Mouse (Mus musculus) left cerebral cortex, adult 18-20 months (tissue): ENCODE measurements around the gene Ubald2. TPM values are rescaled to one million over a fixed set of nuclear protein-coding genes. Genes with fewer than 3 reads are reported as not detected.

ENCODE experiments used
- DNase-seq, 2 experiments: peaks; one replicate each; pipeline ENCODE4 v3.0.0; 2021 to 2022; ENCODE audit warnings: low spot score in 2 of 2, mixed read lengths in 1 of 2
- total RNA-seq, 2 experiments: library from RNA; stranded (reverse); gene quantifications; 2 replicates each; pipeline ENCODE4 v1.2.3; 2021

Ubald2 gene
- total RNA-seq, 2 experiments from 2014 or later: 27.5 to 32.6 TPM

DNA sequence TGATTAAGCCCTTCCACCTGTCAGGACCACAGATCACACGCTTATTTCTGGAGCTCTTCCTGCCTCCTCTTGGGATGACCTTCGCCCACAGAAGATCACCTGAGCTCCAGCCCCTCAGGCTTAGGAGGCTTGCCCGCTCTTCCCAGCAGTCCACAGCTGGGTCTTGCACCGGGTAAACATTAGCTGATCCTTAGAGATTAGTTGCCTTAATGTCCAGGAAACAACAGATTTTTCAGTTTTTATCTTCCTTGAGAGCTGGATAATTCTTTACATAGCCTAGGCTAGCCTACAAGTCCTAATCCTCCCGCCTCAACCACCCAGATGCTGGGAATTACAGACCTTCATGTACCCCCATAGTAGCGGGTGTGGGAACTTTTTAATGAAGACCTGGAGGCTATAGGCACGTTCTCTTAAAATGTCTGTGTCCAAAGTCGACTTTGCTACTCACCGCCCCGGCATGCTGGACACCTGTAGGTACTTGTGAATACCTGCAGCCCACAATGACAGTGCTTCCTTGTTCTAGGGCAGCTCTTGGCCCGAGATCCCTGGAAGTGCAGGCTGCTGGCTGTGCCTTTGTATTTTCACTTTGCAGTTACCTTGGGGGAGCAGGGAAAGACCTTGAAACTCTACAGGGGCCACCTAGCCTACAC, 2.3 kb upstream of the Ubald2 start:
- DNase-seq: no peak

DNA sequence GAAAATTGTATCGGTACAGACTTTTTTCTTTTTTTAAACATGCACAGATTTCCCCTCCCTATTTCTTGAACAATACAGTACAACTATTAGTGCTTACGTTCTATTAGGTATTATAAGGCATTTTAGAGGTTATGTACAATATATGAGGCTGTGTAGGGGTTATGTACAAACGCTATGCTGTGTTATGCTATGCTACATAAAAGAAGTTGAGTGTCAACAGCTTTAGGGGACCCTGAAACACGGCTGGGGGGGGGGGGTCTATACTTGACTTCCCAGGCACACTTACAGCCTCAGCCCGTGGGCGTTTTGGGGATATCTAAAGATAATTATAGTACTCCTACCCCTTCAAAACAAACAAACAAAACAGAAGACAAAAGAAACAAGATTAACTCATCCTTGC, 1.8 kb upstream of the Ubald2 start:
- DNase-seq: no peak

DNA sequence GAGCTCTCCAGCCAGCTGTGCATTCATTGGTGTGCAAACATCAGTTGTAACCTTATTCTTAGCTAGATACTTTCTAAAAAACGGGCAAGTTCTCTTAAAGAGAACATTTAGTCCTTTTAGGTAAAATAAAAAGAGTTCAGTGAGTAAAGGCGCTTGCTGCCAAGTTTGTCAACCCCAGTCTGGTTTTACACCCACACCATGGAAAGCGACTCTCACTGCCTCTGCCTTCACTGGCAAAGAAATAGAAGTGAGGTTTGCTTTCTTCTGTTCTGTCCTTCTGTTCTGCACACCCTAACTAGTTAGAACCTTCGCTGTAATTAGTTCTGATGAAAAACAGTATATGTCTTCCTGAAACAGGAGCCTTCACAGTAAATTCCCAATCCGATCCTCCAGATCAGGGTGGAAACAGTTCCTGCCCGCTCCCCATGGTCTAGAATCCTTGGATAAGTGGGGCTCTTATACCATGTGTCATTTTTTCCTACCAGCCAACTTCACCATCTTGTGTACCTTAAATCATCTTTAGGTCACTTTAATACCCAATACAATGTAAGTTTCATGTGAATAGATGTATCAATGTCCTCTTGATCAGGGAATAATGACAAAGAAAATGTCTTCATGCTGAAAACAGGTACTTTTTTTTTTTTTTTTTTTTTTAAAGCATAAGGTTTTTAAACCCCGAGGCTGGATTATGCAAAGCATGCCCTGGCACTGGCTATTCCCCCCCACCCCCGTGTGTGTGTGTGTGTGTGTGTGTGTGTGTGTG, 1.1 kb upstream of the Ubald2 start:
- DNase-seq: peak; percentile 59 to 66

DNA sequence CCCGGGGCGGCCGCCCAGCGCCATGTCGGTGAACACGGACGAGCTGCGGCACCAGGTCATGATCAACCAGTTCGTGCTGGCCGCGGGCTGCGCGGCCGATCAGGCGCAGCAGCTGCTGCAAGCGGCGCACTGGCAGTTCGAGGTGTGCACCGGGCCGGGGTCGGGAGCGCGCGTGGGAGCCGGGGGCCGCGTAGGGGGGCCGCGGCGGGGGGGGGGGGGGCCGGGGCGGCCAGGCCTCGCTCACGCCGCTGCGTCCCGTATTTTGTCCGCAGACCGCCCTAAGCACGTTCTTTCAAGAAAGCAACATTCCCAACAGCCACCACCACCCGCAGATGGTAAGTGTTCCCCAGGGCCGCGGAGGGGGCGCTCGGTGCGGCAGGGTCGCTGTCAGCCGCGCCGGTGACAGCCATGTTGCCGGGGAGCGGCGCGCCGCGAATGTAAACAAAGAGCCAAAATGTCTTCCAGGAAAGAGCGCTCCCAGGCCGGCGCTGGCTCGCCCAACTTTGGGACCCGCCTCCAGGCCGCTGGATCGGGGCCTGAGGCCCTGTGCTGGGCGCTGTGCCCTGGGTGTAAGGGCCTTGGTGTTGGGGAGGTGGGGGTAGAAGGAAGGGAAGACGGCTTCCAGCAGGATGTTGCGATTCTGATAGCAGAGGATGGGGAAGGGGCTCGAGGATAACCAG, 533 bp downstream of the Ubald2 start:
- DNase-seq: peak; percentile 49 to 54

DNA sequence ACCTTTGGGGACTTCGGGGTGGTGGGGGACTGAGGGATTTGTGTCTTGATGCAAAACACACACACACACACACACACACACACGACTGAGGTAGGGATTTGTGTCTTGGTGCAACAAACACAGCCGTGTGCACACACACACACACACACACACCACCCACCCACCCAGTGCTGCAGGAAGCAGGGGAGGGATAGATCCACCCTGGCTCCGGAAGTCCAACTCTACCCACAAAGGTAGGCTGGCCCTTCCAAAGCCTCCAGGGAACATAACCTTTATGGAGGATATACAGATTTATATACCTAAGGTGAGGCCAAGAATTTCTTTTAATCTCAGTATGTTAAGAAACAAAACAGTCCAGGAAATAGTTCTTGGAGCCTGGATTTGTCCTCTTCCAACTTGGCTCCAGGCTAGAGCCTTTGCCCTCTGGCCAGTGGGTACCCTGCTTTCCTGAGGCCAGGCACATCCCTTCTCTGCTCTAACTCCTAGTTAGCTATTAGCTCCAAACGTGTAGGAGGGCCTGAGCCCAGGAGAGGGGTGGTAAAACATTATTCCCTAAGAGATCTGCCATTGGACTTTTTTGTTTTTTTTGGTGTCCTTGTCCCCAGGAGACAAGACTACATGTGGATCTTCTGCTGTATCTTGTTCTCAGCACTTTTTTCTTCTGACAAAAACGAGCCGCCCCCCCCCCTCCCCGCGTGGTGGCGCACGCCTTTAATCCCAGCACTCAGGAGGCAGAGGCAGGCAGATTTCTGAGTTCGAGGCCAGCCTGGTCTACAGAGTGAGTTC, 1.3 kb downstream of the Ubald2 start:
- DNase-seq: no peak

DNA sequence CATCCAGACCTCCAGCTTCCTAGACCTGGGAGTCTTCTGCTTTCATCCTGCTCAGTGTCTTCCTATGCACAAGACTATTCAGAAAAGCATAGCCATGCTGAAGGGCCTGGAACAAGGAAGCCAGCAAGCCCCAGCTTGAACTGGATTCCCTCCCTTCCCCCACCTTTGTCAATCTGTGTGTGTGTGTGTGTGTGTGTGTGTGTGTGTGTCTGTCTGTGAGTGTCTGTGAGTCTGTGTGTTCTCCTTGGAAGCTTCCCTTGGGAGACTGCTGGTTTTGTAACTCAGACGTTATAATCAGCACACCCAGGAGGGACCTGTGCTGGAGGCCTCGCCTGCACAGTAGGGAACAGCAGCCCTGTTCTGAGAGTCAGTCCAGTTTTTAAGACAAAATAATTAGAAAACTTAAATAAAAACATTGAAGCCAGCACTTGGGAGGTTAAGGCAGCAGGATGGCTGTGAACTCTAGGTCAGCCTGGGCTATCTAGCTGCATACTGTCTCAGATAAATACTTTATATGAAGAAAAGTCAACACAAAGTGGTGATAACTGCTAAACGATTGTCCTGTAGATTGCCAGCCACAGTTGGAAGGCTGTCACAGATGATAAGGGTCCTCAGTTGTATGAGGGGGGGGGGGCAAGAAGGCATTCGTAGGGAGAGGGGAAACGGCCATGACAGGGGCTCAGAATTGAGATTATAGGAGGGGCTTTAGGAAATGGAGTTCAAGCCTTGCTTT, 2.3 kb downstream of the Ubald2 start:
- no peak for DNase-seq

DNA sequence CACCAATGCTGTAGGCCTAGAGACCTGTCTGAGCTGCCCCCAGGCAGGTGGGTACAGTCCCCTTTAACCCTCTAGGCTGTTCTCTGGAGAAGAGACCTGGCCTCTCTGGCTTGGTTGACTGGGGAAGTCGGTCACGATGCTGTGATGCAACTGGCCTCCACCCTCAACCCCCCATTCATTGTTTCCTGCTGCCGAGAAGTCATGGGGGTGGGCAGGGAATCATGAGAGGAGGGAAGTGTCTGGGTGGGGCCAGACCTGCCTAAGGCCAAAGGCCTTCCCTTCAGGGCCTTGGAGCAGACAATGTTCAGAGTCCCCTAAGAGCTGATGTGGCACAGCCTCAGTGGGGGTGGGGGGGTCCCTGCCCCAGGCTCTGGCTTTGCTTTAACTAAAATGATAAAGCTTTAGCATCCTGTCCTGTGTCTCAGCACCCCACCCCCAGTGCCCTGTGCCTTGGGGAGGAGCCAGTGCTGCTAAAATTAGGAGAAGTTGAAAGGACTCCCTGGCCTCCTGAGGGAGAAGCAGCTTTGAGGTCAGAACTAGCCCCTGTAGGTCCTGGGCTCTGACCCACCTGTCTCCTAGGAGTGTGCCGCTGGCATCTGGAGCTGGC, 2.9 kb downstream of the Ubald2 start:
- DNase-seq: no peak

DNA sequence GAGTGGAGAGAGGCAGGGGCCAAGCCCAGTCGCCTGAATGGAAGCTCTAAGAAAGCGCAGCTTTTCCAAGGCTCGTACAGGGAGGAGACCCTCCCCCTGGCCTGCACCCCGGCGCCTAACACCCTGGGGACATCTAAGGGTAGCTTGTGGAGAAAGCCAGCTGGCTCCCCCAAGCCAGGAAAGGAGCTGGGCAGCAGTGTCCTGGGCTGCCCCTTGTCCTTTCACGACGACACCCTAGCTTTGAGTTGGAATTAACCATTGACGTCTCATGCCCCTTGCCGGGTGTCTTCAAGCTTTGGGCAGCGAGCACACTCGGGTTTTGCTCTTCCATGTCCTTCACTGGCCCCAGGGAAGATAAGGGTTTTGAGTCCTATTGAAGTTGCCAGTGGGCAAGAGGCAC, 3.6 kb downstream of the Ubald2 start:
- DNase-seq: no peak

DNA sequence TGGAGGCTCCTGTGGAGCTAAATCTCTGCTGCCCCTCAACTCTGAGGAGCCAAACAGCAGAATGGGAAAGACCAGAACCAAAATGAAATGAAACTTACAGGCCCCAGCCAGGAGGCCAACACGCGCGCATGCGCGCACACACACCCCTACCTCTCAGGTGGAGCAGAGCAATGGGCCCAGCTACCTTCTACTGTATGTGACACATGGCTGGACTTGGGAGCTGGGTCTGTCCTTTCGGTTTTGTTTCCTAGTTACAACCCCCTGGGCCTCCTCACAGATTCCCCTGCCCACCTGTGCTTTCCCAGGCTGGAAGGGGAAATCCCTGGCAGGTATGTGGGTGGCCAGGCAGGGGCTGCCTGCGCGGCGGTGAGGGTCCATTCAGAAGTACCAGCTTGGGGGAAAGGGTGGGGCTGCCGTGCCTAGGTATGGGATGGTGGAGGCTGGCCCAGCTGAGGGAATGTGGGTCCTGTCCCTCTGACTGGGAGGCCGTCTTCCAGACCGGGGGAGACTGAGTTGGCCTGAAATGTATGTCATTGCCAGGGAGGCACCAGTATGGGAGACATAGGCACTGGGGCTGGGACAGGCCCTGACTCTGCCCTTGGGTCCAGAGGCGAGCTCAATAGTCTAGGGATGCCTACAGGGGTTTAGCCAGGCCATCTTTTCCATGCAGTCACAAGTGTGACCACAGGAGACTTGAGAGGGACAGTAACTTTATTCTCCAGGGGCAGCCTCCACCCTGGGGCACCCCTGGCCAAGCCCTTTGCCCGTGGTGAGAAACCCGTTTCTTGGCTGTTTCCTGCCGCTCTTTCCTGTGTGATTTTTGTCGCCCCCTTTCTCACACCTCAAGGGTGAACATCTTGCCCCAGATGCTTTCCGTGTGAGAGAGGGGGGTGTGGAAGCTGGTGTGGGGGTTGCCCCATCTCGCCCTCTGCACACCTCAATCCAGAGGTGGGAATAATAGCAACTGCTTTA, 5.7 kb downstream of the Ubald2 start:
- no peak for DNase-seq

DNA sequence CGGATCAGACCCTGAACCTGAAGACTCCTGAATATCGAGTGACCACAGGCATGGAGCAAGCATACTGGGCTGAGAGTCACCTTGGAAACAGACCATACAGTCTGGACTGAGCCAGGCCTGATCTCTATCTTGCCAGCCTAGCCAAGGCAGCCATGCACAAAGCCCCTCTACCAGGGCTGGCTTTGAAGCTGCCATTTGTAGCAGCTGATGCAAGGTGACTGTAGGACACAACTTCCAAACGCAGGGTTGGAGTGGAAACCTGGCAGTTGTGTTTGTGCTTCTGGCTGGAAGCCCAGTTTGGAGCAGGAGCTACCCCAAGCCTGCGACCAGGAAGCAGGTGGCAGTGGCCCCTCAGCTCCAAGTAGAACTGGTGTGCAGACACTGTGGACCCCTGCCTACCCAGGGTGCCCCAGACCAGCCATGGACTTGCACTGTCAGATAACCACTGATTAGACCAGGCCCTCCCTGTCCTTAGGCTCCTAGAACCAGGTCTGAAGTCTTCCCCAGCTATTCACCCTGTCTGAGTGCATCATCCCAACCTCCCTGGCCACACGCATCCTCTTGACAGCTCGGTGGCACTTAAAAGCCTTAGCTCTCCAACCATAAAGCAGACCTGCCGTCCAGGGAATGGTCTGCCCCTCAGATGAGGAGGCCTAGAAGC, 6.6 kb downstream of the Ubald2 start:
- no peak for DNase-seq

DNA sequence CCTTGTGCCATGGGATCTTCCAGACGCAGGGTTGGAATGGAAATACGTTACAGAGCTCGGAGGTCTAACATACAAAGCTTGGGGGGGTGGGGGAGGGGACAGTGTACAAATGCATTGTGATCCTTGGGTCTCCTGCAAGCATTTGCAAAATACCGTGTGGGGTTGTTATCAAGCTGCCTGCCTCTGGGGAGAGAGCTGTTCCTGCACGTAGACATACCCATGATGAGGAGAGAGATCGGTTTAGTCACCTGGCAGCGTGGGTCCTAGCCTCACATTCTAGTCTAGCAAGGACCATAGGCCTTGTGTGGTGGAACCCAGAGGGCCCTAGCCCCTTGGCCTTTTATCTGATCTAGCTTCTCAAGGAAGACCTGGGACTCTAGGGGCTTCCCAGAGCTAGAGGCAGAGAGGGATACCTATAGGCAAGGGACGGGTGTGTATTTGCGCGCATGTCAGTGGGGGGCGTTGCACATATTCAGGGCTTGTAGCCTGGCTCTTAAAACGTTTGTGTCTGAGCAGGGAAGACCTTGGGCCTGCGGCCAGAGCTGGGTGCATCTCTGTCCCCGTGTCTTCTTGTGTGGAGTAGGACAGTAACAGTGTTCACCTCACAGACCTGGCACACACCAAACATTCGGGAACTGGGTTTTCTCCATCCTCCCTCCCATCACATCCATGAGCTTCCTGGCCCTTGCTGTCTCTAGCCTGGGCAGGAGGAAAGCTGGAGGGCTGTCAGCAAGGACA, 8.4 kb downstream of the Ubald2 start:
- no peak for DNase-seq

DNA sequence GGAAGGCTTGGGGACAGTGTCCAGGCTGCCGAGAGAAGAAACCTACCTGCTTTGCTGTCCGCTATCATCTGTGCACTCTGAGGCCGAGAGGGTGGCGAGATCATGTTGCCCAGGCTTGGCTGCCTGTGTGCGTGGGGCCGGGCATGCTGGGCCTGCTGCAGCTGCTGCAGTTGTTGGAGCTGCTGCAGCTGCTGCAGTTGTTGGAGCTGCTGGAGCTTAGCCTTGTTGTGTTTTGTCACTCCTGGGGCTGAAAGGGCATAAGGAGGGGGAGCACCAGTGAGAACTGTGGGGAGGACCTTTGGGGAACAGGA, 8.9 kb downstream of the Ubald2 start:
- no peak for DNase-seq

DNA sequence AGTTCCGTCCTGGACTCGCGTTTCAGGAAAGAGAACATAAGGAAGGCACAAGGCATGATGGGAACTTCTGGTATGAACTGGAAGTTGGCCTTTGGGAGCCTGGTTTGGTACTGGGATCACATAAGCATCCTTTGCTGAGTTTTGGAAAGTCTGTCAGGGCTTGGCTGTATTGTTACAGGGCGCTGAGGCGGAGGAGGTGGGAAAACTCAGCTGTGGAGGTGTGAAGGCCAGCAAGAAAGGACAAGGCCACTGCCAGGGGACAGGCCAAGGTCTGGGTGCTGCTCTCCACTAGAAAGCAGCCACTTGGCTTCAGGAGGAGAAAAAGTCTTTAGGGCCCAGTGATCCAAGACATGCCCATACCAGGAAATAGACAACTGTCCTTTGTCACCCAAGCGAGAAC, 9.4 kb downstream of the Ubald2 start:
- no peak for DNase-seq

DNA sequence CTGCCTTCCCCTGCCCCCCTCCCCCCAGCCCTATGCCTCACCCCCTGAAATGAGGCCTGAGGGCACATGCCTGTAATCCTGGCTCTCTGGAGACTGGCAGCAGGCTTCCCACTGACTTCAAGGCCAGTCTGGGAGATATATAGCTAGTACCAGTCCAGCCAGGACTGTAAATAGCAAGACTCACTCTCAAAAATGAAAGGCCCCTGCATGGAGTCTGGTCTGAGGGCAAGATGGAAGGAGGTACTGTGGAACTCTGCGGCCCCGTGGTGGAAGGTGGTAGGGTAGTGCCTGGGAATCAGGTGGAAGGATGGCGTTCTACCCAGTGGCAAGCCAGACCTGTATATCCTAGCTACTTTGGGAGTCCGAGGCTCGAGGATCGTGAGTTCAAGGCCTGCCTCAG, 10.0 kb downstream of the Ubald2 start:
- no peak for DNase-seq

DNA sequence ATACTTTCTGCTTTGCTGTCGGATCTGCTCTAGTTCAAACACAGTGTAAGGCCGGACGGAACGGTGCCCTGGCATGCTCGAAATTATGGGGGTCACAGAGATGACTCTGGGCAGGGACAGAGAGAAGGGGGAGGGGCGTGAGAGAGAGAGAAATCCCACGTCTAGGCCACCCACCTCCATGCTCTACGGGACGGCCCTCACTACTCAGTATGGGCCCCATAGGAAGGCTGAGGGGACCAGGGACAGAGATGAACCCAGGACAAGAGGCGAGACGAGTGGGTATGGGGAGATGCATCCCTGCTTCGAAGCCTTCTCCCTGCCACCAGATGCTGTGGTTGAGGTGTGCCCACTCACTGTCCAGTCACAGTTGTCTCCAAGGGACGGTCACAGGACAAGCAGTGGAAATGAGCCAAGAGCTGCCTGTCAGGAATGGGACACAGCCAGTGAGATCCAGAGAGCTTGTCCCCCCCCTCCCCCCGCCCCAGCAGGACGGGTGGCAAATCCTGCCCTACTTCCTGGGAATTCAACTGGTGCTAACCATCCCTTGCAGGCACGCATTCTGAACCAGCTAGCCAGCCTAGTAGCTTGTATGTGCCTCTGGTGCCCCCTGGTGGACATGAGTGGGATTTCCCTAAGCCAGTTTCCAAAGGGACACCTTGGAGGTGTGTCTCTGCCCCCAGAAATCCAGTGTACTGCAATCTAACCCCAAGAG, 11.9 kb downstream of the Ubald2 start:
- peak; percentile 91 to 98 for DNase-seq

DNA sequence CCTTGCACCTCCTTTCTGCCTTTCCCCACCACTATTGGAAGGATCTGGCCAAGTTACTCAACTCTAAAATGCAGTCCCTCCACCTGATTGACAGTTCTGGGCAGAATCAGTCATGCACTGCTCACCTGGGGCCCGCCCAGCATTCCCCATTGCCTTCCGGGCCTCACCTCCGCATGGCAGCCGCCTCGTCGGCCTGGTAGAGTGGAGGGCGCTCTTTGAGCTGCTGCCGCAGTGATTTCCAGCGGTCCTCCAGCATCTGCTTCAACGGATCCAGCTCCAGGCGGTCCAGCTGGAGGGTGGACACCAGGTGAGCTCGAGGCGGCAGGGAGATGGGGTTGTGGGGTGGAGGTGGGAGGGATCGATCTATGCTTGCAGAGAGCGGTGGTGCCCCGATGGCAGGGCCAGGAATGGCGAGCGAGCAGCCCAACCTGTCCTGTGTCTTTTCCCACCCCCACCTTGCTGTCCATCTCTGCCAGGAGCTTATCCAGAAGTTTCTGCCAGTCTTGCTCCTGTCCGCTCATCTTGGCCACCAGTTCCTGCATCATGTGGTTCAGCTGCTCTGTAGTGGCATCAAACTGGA, 12.5 kb downstream of the Ubald2 start:
- no peak for DNase-seq

DNA sequence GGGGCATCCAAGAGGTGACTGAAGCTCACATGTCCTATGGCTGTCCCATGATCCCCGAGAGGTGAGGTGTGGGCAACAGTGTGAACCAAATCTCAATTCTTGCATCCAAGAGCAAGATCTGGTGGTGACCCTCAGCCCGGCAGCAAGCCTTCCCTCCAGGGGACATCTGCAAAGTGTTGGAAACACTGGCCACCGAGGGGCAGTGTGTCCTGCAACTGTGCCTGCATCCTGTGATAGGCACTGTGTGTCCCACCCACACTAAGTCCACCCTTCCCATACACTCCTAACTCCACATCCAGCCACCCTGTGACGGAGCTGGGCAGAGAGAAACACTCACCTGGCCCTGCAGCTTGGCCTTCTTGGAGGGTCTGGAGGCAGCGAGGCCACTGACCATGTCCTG, 13.9 kb downstream of the Ubald2 start:
- no peak for DNase-seq
